28 mouse cellular contexts compared by ENCODE assay signal in the genomic region with DNA sequence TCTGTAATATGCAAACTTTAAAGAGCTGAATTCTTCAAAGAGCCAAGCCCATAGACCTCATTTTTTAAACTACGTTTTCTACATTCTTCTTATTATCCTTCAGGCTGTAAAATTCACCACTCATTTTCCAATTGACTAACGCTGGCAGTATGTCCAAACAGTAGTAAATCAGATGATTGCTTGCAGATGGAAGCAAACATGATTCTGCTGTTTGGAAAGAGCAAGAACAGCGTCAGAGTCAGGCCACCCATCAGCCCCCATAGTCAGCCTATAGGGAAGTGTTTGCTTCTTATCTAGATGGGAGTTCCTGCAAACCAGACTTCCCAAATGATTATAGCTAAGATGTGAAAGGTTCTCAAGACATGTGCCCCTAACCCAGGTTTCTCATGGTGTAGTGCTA. TPM values are rescaled to one million over a fixed set of nuclear protein-coding genes. Genes with fewer than 3 reads are reported as not detected.
DNase-seq lines count a peak whose midpoint lies in the region; ATAC-seq and TF ChIP-seq lines count a peak whose summit lies in the region.
"Had no signal": no experiment of that assay in that cellular context is flagged by ENCODE, and none has a peak within 500 bp of the region (broad histone marks: within the 10 kb centered on the region; RNA-seq: fewer than 3 reads in every experiment).

No protein-coding gene starts in this region.

- H3K9me3 ChIP-seq in kidney, postnatal 0 days (replicated peaks; ENCODE audit: low read length), result no peaks in the 10 kb centered on the region
- H3K9me3 ChIP-seq in embryonic facial prominence, embryonic 10.5 days, result no peaks in the 10 kb centered on the region
- no peaks in the 10 kb centered on the region for H3K9me3 ChIP-seq in intestine, embryonic 15.5 days
- H3K9me3 ChIP-seq: midbrain, embryonic 15.5 days; neural tube, embryonic 15.5 days; stomach, embryonic 15.5 days had no signal

- no peaks in the 10 kb centered on the region for H3K36me3 ChIP-seq in kidney, postnatal 0 days (ENCODE audit: insufficient read depth, low read length)
- no peaks in the 10 kb centered on the region for H3K36me3 ChIP-seq in embryonic facial prominence, embryonic 10.5 days (replicated peaks)
- no peaks in the 10 kb centered on the region for H3K36me3 ChIP-seq in intestine, embryonic 15.5 days
- H3K36me3 ChIP-seq: midbrain, embryonic 15.5 days; neural tube, embryonic 15.5 days; stomach, embryonic 15.5 days had no signal

- no peak overlapping the region for H3K9ac ChIP-seq in kidney, postnatal 0 days (ENCODE audit: low read depth, low read length)
- no peak overlapping the region for H3K9ac ChIP-seq in intestine, embryonic 15.5 days
- H3K9ac ChIP-seq: midbrain, embryonic 15.5 days; neural tube, embryonic 15.5 days; stomach, embryonic 15.5 days had no signal

- H3K27ac ChIP-seq in kidney, postnatal 0 days, result no peak overlapping the region
- no peak overlapping the region; the same call in 1 of the 2 replicates for H3K27ac ChIP-seq in embryonic facial prominence, embryonic 10.5 days (replicated peaks)
- no peak overlapping the region for H3K27ac ChIP-seq in intestine, embryonic 15.5 days
- H3K27ac ChIP-seq: layer of hippocampus, adult 2 months; left cerebral cortex, adult 2 months; midbrain, embryonic 15.5 days; neural tube, embryonic 15.5 days; stomach, embryonic 15.5 days had no signal

- no peak for ATAC-seq in kidney, postnatal 0 days (replicated peaks; ENCODE audit: low FRiP score, low read depth)
- peak; percentile 72; the same call in 1 of the 2 replicates for ATAC-seq in intestine, embryonic 15.5 days
- ATAC-seq: activated CD4-positive, CD25-positive, alpha-beta regulatory T cell, adult 4 months; CD4-positive, CD25-positive, alpha-beta regulatory T cell, adult 4 months; forebrain, embryonic 16.5 days; hindbrain, embryonic 16.5 days; midbrain, embryonic 15.5 days had no signal

- WGBS in kidney, postnatal 0 days, result 26% methylated on average over 3 of the region's 3 CpGs
- WGBS in embryonic facial prominence, embryonic 10.5 days, result 35% methylated on average over 3 of the region's 3 CpGs
- 7% methylated on average over 3 of the region's 3 CpGs for WGBS in intestine, embryonic 15.5 days
- 32% methylated on average over 3 of the region's 3 CpGs for WGBS in lung, adult 2 months

- no peak for TF ChIP-seq CTCF in kidney, postnatal 0 days (IDR thresholded peaks at IDR 0.05; ENCODE audit: low read depth)
- no peak for TF ChIP-seq CTCF in lung, adult 2 months (IDR thresholded peaks at IDR 0.05; ENCODE audit: insufficient read depth, low read length)

- DNase-seq in kidney, postnatal 0 days (ENCODE audit: low spot score), result peak; percentile 58
- DNase-seq in kidney, postnatal 25 days, result no peak
- DNase-seq in NIH3T3 (ENCODE audit: low read depth), result peak; percentile 27
- peak; percentile 39 for DNase-seq in embryonic facial prominence, embryonic 10.5 days (ENCODE audit: low spot score)
- DNase-seq in cerebellum, adult 9-10 months, result no peak
- no peak for DNase-seq in frontal cortex, adult 2 months (ENCODE audit: extremely low spot score in 1 of 2, low spot score in 1 of 2)
- no peak for DNase-seq in lung, adult 2 months
- DNase-seq: adrenal gland, adult 2 months; adrenal gland, postnatal 36 days; cerebellum, adult 18-20 months; cerebellum, postnatal 25 days; kidney, adult 11 months; lung, postnatal 10 days; retina, postnatal 1 day; right cerebral cortex, postnatal 14 days had no signal

- no peak overlapping the region for H3K4me3 ChIP-seq in kidney, postnatal 0 days (replicated peaks; ENCODE audit: low read depth, low read length)
- no peak overlapping the region for H3K4me3 ChIP-seq in embryonic facial prominence, embryonic 10.5 days
- H3K4me3 ChIP-seq in intestine, embryonic 15.5 days (replicated peaks), result no peak overlapping the region
- no peak overlapping the region for H3K4me3 ChIP-seq in lung, adult 2 months (replicated peaks; ENCODE audit: extremely low read depth, low read depth, low read length)
- H3K4me3 ChIP-seq: layer of hippocampus, adult 2 months; left cerebral cortex, adult 2 months; midbrain, embryonic 15.5 days; neural tube, embryonic 15.5 days; stomach, embryonic 15.5 days had no signal

- no peak for TF ChIP-seq POLR2A in lung, adult 2 months (IDR thresholded peaks at IDR 0.05; ENCODE audit: borderline replicate concordance, extremely low read depth, low read depth, low read length)

- H3K4me1 ChIP-seq in kidney, postnatal 0 days (replicated peaks; ENCODE audit: insufficient read depth, low read length), result 0 out of 2 replicates have a peak, but pooled peaks cover 2% of the 10 kb centered on the region
- H3K4me1 ChIP-seq in embryonic facial prominence, embryonic 10.5 days, result peaks cover 16% of the 10 kb centered on the region
- H3K4me1 ChIP-seq in intestine, embryonic 15.5 days (replicated peaks), result no peaks in the 10 kb centered on the region
- H3K4me1 ChIP-seq in lung, adult 2 months (ENCODE audit: control insufficient read depth, insufficient read depth, low read length), result no peaks in the 10 kb centered on the region
- H3K4me1 ChIP-seq: midbrain, embryonic 15.5 days; neural tube, embryonic 15.5 days; stomach, embryonic 15.5 days had no signal

- no peaks in the 10 kb centered on the region for H3K27me3 ChIP-seq in kidney, postnatal 0 days (ENCODE audit: insufficient read depth, low read length)
- H3K27me3 ChIP-seq in embryonic facial prominence, embryonic 10.5 days (replicated peaks; ENCODE audit: low read depth, poor library complexity, severe bottlenecking), result no peaks in the 10 kb centered on the region
- H3K27me3 ChIP-seq in intestine, embryonic 15.5 days (replicated peaks), result no peaks in the 10 kb centered on the region
- H3K27me3 ChIP-seq: midbrain, embryonic 15.5 days; neural tube, embryonic 15.5 days; stomach, embryonic 15.5 days had no signal

- H3K4me2 ChIP-seq in kidney, postnatal 0 days (ENCODE audit: low read length), result no peak overlapping the region
- no peak overlapping the region for H3K4me2 ChIP-seq in intestine, embryonic 15.5 days (replicated peaks)
- H3K4me2 ChIP-seq: midbrain, embryonic 15.5 days; neural tube, embryonic 15.5 days; stomach, embryonic 15.5 days had no signal

RNA-seq across cellular contexts. Expression of gene Slco1c1, which starts 13.1 kb away (rescaled TPM):
- 0.05 and 0.13 TPM in 2 replicates for polyA plus RNA-seq in kidney, postnatal 0 days (2015; fragmentation: Nextera tagmentation; extraction: Ambion mirVana)
- polyA plus RNA-seq in embryonic facial prominence, embryonic 10.5 days (2016; fragmentation: Nextera tagmentation; extraction: Ambion mirVana), result 0.24 TPM in 1 of 2 replicates, not detected in the other
- 0.19 and 0.20 TPM in 2 replicates for polyA plus RNA-seq in intestine, embryonic 15.5 days (2015; fragmentation: Nextera tagmentation; extraction: Ambion mirVana)
- 48.3 and 60.5 TPM in 2 replicates for polyA plus RNA-seq in frontal cortex, adult 2 months (2012; rRNA removed)
- polyA plus RNA-seq in lung, adult 2 months (2012; rRNA removed), result 0.13 TPM in 1 of 2 replicates, not detected in the other
- polyA plus RNA-seq: CD4-positive, CD25-positive, alpha-beta regulatory T cell, adult 4 months; kidney, embryonic 16.5 days; liver, adult 2 months; liver, embryonic 16.5 days had no signal

Comparison
In these comparisons a context has a peak if more than half of its experiments do, and no peak if none do; other contexts are left out.
1. DNase-seq: peak in kidney, postnatal 0 days (single experiment), NIH3T3 (single experiment) and embryonic facial prominence, embryonic 10.5 days (single experiment); none in kidney, postnatal 25 days (0 of 2), cerebellum, adult 9-10 months (single experiment), frontal cortex, adult 2 months (0 of 2) and lung, adult 2 months (single experiment).
2. RNA of gene Slco1c1, which starts 13.1 kb away (polyA plus RNA-seq): 48.3 to 60.5 TPM in frontal cortex, adult 2 months; 0.19 to 0.20 TPM in intestine, embryonic 15.5 days, 0.05 to 0.13 TPM in kidney, postnatal 0 days, 0.13 TPM in lung, adult 2 months and 0.24 TPM in embryonic facial prominence, embryonic 10.5 days; every median in the first group is over 10 times any median in the second.